Mouse (Mus musculus) forebrain, embryonic 16.5 days (tissue): ENCODE data around the gene Pgk2. TPM values are rescaled to one million over a fixed set of nuclear protein-coding genes. Genes with fewer than 3 reads are reported as not detected.
"Not testable (repeated sequence)": the region's sequence is repeated elsewhere in the genome, so short reads cannot be mapped to it uniquely, and the experiment has no call there.

Source experiments
- ATAC-seq: fragments of 200-750 bp; cut with Nextera tagmentation; 2 replicates; pipeline ENCODE4 v1.8.0; 2017; ENCODE audit warnings: mild to moderate bottlenecking, moderate library complexity
- H3K27ac ChIP-seq: fragments of 300-500 bp; sonication (generic); 2 replicates; pipeline ENCODE4 v1.5.1; 2014; ENCODE audit warnings: low read length, control low read depth
- H3K27me3 ChIP-seq: fragments of 300-500 bp; sonication (generic); replicated peaks from 2 replicates; pipeline ENCODE4 v1.6.1; 2014; ENCODE audit warnings: low read length; ENCODE audit not compliant: control insufficient read depth, insufficient read depth
- H3K36me3 ChIP-seq: fragments of 300-500 bp; sonication (generic); 2 replicates; pipeline ENCODE4 v1.6.1; 2014; ENCODE audit not compliant: control insufficient read depth, insufficient read depth
- H3K4me1 ChIP-seq: fragments of 300-500 bp; sonication (generic); replicated peaks from 2 replicates; pipeline ENCODE4 v1.6.1; 2014; ENCODE audit warnings: low read length; ENCODE audit not compliant: control insufficient read depth, insufficient read depth
- H3K4me2 ChIP-seq: fragments of 300-500 bp; sonication (generic); 2 replicates; pipeline ENCODE4 v1.6.1; 2014; ENCODE audit warnings: mild to moderate bottlenecking, low read length, control low read depth
- H3K4me3 ChIP-seq: fragments of 300-500 bp; sonication (generic); replicated peaks from 2 replicates; pipeline ENCODE4 v1.5.1; 2014; ENCODE audit warnings: mild to moderate bottlenecking, low read length, control low read depth
- H3K9ac ChIP-seq: fragments of 300-500 bp; sonication (generic); replicated peaks from 2 replicates; pipeline ENCODE4 v1.6.1; 2014; ENCODE audit warnings: low read depth, low read length, control low read depth
- H3K9me3 ChIP-seq: fragments of 300-500 bp; sonication (generic); 2 replicates; pipeline ENCODE4 v1.6.1; 2016; ENCODE audit warnings: low read length; ENCODE audit not compliant: control insufficient read depth
- WGBS: fragments of 180-500 bp; shearing (Covaris S2); extraction: QIAGEN DNeasy Blood & Tissue Kit; methylation state at CpG from one replicate; pipeline ENCODE4 v1.1.7; 2014; 5-methylcytosine and 5-hydroxymethylcytosine counted together
- polyA plus RNA-seq: library from polyadenylated mRNA; unstranded; fragments of >200 nt; fragmentation: Nextera tagmentation; extraction: Ambion mirVana; gene quantifications from 2 replicates; pipeline ENCODE4 v1.2.1, GENCODE M21; 2015

Gene Pgk2
- not detected in 2 replicates for polyA plus RNA-seq

GRCm38 (mm10) chr17:40208540-40208939 lies at the start of gene Pgk2:
Pgk2 (minus strand) TSS chr17:40208640.
- Histone ChIP-seq H3K9me3 (no peaks in the 10 kb centered on the region), H3K4me1 (no peaks in the 10 kb centered on the region), H3K27me3 (no peaks in the 10 kb centered on the region), H3K36me3 (no peaks in the 10 kb centered on the region), H3K4me3 (no peak within 1 kb of the TSS), H3K9ac (no peak within 1 kb of the TSS), H3K4me2 (no peak within 1 kb of the TSS), H3K27ac (no peak within 1 kb of the TSS)
- no peak for ATAC-seq
- WGBS: 73% methylated on average over 4 of the region's 4 CpGs

GRCm38 (mm10) chr17:40252487-40252886 lies 44.0 kb upstream of the Pgk2 start:
- no peak for ATAC-seq
- WGBS: 73% methylated on average over 1 of the region's 1 CpGs
- H3K36me3 ChIP-seq: no peaks in the 10 kb centered on the region

GRCm38 (mm10) chr17:40242135-40242534 lies 33.7 kb upstream of the Pgk2 start, which contains the start of gene Crisp3:
Crisp3 (minus strand) TSS chr17:40242288.
- no peak for ATAC-seq
- H3K27me3 ChIP-seq: no peaks in the 10 kb centered on the region
- no peaks in the 10 kb centered on the region for H3K9me3 ChIP-seq
- no peak within 1 kb of the TSS for H3K9ac ChIP-seq
- H3K36me3 ChIP-seq: no peaks in the 10 kb centered on the region
- H3K27ac ChIP-seq: no peak within 1 kb of the TSS
- H3K4me2 ChIP-seq: no peak within 1 kb of the TSS
- no peaks in the 10 kb centered on the region for H3K4me1 ChIP-seq
- no peak within 1 kb of the TSS for H3K4me3 ChIP-seq

More at GRCm38 (mm10) chr17:40252487-40252886, 44.0 kb upstream of the Pgk2 start:
- H3K9ac ChIP-seq: no peak overlapping the region
- no peaks in the 10 kb centered on the region for H3K9me3 ChIP-seq
- no peak overlapping the region for H3K4me2 ChIP-seq
- H3K27ac ChIP-seq: no peak overlapping the region
- H3K27me3 ChIP-seq: no peaks in the 10 kb centered on the region
- H3K4me1 ChIP-seq: no peaks in the 10 kb centered on the region
- no peak overlapping the region for H3K4me3 ChIP-seq

GRCm38 (mm10) chr17:40201803-40202202 lies 6.6 kb downstream of the Pgk2 start:
- H3K36me3 ChIP-seq, H3K4me1 ChIP-seq, H3K4me3 ChIP-seq, H3K27ac ChIP-seq, H3K4me2 ChIP-seq, H3K9me3 ChIP-seq, ATAC-seq, H3K27me3 ChIP-seq, H3K9ac ChIP-seq: not testable (repeated sequence)

- not testable (repeated sequence) for H3K9ac ChIP-seq, H3K36me3 ChIP-seq, H3K4me3 ChIP-seq, ATAC-seq, H3K27ac ChIP-seq, H3K4me1 ChIP-seq, H3K4me2 ChIP-seq, H3K9me3 ChIP-seq, H3K27me3 ChIP-seq
- 97% methylated on average over 4 of the region's 4 CpGs for WGBS
Observed at GRCm38 (mm10) chr17:40190192-40190591, 18.2 kb downstream of the Pgk2 start.

DNA sequence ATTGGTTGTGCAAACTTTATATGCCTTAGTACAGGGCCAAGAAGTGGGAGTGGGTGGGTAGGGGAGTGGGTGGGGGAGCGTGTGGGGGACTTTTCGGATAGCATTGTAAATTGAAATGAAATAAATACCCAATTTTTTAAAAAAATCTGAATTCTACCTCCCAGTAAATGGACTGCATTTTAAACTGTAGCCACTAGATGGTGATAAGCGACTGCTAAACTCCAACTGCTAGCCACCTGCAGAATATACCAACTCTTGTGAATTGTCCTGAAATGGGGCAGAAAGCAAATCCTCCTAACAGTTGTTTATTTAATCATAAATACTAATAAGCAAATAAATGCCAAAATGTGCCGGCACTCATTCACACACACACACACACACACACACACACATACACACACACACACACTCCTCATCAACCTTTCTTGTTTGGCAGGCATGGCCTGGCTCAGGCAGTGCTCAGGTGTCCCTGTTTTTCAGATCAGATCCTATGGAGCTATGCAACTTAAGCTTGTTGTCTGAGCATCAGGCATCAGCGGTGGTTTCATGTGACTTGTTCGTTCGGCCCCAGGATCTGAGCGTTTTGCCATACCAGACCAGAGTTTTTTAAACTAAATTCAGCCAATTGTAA lies 50.6 kb downstream of the Pgk2 start:
- 41% methylated on average over 8 of the region's 8 CpGs for WGBS

More for the DNA sequence above, 50.6 kb downstream of the Pgk2 start:
- not testable (repeated sequence) for H3K9ac ChIP-seq, H3K4me1 ChIP-seq, H3K27ac ChIP-seq, H3K9me3 ChIP-seq, H3K4me3 ChIP-seq, H3K36me3 ChIP-seq, H3K4me2 ChIP-seq, H3K27me3 ChIP-seq
- ATAC-seq: peak; percentile 66; the same call in 1 of the 2 replicates

Other genes with a start within 250 kb of the Pgk2 start
- not detected in 2 replicates for gene AC192777.2, start 113.2 kb downstream of the Pgk2 start, polyA plus RNA-seq
- gene Crisp3, start 33.6 kb upstream of the Pgk2 start, polyA plus RNA-seq: not detected in 2 replicates
- not detected in 2 replicates for gene Crisp1, start 110.6 kb upstream of the Pgk2 start, polyA plus RNA-seq